Mouse (Mus musculus): Measurements from ENCODE around the gene Utrn.

Gene Utrn

DNA sequence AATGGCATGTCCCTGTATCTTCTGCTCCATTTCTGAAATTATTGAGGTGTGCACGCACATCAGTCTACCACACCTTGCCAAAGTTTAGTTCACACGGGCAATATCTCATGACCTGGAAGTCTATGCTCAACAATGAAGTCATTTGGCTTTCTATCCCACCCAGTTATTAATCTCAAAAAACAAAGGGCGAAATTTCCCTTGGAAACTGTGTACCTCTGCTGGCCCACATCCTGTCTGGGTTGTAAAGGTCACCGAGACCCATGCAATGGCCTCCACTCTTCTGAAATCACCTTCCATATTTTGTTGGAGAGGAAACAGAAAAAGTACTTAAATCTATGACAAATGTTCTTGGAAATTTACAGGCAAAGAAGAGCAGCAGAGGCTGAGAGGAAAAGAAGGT is 70.9 kb downstream of the Utrn start:
- in situ Hi-C loops (cut with MboI): no loop called here

DNA sequence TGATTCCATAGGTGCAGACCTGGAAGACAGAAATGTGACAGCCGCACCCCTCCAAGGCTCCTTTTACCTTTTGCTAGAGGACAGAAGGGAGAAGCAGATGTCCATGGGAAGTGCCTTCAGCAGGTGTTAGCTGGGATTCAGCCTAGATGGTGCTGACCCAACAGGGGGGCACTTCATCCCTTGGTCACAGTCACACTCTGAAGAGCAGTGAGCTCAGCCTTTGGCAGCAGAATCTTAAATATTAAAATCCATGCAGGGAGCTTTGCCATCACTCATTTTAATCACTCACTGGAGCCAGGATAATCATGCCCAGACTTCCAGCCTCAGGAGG is 72.7 kb downstream of the Utrn start:
- in situ Hi-C loops (cut with MboI): no loop called here

DNA sequence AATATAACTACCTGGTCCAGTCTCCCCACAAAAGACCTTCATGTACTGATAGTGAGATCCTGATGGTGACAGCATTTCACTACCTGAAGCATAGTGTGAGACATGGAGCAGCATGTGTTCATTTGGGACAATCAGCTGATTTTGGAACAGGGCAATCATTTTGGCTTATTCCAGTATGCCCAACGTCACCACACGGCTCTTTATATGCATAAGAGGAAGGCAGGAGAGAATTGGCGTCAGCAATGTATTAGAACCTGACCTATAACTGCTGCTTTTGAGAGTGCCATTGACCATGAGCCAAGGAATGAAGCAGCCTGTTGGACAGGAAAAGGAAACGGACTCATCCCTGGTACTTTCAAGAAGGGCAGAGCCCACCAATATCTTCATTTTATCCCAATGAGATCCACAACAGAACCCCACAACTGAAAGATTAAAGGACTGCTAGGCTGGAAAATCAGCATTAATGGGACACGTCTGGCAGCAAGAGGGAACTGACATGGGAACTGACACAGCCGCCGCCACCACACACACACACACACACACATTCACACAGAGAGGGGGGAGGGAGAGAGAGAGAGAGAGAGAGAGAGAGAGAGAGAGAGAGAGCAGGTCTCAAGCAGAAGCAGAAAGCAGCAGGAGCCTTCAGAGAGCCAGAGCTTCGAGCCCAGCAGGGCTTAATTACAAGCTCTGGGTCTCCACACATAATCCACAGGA is 73.2 kb downstream of the Utrn start:
- in situ Hi-C loops (cut with MboI): no loop called here

DNA sequence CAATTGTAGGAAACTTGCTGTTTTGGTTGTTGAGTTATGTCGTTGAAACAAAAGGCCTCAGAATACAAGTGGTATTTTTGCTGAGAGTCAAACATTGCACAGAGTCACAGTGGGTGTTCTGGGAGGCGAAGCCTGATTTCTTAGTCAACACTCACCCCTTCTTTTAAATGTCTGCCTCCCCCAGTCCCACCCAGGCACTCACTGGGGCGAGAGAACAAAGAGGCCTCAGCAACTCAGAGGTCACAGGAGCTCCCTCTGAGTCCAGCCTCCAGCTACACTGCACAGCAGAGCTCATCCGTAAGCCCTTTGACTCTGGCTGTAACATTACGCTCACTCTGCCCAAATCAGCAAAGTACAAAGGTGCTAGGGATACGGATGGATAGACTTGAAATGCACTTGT is 77.1 kb downstream of the Utrn start:
- in situ Hi-C loops (cut with MboI): no loop called here

DNA sequence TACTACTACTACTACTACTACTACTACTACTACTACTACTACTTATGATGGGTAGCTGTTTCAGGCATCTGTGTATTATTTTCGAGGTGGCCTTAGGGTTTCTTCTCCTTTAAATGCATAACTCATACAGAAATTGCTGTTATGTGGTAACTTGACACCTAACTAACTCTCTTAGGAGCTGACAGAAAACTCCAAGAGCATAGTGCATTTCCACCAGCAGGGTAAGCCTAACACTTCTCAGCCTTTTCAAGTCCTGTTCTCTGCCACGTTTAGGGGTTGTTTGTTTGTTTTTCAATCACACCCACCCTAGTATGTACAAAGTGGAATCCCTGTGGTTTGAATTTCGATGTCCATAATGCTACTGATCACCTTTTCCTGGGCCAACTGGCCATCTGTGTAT is 78.3 kb downstream of the Utrn start:
- in situ Hi-C loops (cut with MboI): no loop called here

DNA sequence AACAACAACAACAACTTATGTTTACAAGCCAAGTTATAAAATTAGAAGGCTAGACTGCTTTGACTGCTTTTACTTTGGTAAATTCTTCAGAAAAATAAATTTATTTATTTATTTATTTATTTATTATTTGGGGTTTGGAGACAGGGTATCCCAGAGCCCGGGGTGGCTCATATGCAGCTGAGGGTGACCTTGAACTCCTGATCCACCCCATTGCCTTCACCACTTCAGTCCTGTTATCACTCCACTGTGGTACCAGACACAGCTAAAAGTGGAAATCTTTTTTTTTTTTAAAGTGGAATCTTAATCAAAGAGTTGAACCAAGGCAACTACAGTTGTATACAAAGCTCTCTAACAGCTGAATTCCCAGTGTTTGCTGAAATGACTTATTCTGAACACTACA is 80.6 kb downstream of the Utrn start:
- in situ Hi-C loops (cut with MboI): no loop called here

DNA sequence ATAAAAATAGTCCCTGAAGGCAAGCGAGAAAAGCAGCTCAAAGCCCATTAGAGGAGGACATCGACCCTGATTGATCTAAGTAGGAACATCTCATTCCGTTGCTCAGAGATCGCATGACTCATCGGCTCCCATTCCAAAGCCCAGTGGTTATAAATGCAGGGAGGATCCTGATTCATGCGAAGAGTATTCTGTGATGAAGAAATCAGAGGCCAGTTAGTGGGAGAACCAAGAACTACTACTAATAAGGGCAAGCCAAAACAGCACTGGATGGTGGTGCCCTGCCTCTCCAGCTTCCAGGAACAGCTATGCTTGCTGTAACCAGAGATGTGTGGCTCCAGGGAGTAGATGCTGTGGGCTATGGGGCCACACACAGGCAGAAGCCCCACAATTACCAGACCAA is 81.2 kb downstream of the Utrn start:
- in situ Hi-C loops (cut with MboI): no loop called here

DNA sequence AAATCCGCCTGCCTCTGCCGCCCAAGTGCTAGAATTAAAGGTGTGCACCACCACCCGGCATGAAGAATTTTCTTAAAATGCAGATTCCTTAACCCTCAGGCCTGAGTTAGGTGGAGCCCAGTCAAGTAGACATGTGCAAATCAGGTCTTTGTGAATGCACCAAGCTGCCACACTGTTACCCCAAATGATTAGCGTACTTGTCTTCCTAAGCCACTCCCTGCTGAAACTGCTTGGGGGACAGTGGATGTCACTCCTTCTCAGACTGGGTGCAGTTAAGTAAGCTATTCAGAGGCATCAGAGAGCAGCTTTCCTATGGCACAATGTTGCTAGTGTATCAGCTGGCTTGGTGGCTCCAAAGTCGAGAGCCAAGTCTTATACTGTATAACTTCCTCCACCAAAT is 83.9 kb downstream of the Utrn start:
- in situ Hi-C loops (cut with MboI): no loop called here

DNA sequence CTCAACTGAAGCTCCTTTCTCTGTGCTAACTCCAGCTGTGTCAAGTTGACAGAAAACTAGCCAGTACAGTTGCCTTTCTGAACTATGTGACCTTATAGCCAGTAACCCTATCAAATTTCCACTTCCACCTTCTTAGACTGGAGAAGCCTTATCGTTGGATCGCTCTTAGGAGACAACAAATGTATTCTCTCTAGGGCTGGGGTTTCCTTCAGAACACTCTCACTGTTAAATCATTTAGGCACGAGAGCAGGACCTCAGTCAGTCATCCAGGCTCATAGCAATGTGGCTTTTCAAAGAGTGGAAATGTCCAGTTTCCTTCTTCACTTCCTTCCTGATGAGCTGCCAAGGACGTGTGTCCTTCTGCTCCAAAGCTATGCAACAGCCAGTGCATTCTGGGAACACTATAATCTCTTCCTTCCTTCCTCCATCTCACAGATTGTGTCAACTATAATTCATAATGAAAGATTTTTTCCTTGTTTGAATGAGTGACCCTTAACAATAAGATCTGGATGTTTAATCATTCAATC is 87.7 kb downstream of the Utrn start:
- in situ Hi-C loops (cut with MboI): no loop called here

DNA sequence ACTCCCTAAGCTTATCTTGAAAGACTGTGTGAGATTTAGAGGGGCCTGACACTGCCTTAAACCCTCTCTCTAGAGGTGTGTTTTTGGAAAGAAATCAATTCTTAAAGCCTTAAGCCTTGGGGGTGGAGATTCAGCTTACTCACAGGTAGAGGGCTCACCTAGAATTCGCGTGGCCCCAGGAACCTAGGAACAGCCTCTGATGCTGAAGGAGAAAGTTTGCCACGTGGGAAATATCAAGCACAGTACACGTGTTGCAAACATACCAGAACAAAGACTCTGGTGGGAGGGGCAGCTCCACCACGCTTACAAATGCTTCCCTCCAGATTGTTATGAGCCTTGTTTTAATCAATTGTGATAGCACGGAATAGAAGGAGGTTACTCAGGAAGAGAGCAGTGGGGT is 96.0 kb downstream of the Utrn start:
- in situ Hi-C loops (cut with MboI): no loop called here

DNA sequence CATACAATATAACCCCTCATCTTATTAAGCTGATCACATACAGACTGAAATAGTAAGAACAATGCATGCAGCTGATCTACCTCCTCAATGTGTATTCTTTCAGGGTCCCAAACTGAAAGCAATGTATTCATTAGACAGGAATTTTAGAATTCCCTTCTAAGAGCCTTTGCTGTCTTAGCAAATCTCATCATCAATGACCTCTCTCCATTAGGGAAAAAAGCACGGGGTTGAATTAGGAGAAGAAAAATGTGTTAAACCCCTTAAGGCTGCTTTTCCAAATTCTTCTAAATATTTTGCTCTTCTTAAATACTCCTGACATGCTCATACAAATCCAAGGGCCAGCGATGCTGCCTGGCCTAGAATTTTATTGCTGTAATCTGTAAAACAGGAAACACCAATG is 97.7 kb downstream of the Utrn start:
- in situ Hi-C loops (cut with MboI): no loop called here

DNA sequence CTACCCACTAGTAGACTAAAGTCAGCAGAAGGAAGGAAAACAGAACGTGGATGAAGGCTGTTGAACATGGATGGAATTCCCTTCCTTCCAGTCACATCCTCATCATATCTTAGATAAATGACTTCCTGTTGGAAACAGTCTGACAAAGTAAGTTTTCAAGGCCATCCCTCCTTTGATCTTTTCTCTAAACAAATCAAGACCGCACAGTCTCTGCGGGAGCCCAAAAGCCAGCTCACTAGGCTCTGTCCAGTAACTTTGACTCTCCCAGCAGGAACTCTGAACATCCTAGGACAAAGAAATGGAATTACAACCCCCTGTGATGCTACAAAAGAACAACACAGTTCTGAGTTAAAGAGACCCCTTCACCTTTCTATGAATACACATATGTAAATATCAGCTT is 106.5 kb downstream of the Utrn start:
- in situ Hi-C loops (cut with MboI): no loop called here

DNA sequence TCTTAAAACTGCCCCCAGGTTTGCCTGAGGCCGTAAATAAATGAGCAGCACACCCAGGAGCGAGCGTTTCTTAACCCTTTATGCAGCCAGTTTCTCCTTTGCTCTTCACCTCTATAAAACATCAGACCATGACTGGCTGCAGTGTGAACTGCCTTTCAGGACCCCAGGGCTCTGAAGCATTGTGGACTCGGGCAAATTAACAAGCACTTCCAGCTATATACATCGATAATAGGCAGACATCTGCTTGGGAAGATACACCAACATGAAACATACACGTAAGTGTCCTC is 110.5 kb downstream of the Utrn start:
- in situ Hi-C loops (cut with MboI): no loop called here

DNA sequence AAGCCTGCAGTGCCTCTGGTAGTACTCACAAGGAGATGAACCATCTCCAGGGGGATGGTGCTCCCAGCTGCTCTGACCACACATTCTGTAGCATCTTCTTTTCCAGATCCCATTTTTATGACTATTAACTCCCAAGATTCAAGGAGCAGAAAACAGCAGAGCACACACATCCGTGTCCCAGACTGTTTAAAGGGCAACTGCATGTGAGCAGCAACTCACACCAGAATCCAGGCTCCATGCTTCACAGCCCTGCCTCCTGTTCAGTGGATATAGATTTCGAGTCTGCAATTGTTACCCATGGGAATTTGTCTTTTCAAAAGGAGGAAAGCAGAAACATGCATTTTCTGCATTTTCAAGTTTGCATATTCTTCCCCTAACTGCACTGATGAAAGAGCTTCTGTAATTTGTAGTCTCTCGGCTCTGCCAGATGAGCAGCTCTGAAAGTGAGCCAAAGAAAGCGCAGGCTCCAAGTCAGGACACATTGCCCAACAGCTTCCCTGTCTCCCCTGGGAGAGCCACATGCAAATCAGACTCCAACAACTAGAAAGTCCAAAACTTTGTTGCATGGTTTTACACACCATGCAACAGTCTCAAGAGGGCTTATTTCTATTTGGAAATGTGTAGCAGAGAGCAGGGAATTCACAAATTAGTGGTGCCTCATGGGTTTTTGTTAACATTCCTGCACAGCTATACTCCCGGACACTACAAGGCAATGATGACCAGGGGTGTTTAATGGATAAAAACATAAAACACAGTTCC is 111.0 kb downstream of the Utrn start:
- in situ Hi-C loops (cut with MboI): no loop called here

DNA sequence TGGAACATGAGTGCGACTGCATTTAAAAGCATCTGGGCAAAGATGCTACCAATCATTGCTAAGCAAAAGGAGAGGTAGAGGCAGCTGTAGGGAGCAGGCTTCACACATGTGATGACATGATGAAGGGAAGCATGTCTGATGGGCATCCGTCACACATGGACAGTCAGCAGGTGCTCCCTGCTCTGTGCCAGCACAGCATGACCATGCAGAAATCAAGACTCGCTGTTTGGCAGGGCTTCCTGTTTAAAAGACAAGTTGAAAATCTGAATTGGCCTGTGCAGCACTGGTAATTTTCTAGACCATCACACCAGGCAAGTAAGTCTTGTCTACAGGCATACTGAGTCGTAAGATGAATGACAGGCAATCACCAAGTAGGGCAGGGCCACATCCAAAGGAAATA is 112.5 kb downstream of the Utrn start:
- in situ Hi-C loops (cut with MboI): no loop called here

DNA sequence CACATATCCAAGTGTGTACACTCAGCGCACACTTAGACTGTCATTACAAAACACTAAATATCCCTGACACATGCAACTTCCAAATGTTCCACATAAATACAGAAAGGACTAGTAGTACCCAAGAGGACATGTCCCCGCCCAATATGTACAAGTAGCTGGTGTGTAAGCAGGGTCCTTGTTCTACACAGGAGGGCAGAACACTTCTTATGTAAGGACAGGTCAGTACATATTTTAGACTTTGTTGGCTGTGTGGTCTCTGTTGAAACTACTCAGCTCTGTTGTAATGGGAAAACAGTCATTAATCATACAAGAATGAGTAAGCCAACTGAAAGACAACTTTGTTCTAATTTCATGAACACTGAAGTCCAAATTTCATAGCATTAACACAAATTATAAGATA is 114.3 kb downstream of the Utrn start:
- in situ Hi-C loops (cut with MboI): no loop called here

DNA sequence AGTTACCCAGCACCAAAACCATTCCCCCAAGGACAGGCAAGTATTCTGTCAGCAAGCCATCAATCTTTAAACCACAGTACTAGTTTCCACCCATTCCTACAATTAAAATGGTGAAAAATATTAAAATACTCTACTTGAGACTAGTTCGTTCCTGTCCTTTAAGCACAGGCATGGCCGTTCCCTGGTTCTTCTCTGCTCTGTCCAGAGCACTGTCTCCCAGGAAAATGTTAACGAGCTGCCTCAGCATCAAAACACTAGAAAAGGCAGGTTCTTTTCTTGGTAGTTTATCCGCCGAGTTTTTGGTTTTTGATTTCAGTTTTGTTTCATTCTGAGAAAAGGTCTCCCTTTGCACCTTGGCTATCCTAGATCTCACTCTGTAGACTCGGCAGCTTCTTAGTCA is 115.0 kb downstream of the Utrn start:
- in situ Hi-C loops (cut with MboI): no loop called here

DNA sequence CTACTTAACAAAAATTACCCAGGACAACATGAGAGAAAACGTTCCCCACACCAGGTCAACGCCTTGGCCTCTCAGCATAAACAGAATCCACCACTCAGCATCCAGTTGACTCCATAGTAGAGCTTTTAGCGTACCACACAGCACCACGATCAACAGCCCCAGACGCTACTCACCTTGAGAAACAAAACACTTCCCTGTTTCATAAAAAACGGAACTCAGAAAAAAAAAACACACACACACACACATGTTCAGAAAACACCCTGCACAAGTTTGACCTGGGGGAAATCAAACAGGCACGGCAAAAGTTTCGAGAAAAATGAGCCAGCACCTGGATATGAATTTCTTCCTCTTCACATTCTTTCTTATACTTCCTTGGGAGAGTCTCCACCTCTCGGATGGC is 125.4 kb downstream of the Utrn start:
- in situ Hi-C loops (cut with MboI): no loop called here

DNA sequence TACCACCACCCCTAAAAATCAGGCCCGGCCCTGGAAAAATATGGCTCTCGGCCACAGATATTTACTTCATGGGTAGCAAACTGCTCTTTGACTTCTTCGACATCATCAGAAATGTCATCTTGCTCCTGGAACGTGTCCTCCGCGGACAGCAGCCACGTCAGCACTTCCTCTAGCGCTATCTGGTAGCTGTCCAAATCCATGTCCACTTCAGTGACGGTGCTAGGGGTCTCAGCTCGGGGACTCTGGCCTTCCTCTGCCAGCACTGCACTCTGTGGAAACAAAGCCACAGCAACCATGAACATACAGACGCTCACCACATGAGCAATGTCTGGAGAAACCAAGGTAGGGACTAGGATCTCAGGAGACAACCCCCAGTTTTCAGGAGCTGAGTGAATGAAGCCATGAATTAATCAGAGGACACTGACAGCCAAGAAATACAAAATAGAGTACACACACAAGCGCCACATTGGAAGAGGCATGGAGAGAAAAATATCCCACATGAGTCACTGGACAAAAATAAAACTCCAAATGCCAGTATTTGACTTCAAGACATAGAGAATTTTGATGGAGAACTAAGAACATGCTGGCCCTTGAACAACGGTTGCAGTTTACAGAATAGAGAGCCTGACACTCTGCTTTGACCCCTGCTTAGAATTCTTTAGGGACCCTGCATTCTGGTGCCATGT is 129.7 kb downstream of the Utrn start:
- in situ Hi-C loops (cut with MboI): no loop called here

DNA sequence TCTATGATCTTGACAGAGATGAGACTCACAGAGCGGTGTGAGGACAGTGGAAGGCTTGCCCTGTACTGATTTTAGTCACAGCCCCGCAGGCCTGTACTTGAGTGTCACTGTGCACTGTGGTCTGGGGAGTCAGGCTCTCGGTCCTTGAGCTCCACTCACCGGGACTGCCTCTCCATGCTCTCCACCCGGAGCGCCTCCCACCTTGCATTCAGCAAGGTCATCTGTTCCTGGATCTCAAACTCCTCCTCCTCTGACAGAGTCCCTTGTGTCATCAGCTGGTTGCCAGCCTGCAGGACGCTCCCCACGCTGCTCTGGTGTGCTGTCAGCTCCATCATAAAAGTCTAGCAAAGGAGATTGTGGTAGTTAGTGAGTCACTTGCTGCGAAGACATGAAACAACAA is 131.2 kb downstream of the Utrn start:
- in situ Hi-C loops (cut with MboI): no loop called here

DNA sequence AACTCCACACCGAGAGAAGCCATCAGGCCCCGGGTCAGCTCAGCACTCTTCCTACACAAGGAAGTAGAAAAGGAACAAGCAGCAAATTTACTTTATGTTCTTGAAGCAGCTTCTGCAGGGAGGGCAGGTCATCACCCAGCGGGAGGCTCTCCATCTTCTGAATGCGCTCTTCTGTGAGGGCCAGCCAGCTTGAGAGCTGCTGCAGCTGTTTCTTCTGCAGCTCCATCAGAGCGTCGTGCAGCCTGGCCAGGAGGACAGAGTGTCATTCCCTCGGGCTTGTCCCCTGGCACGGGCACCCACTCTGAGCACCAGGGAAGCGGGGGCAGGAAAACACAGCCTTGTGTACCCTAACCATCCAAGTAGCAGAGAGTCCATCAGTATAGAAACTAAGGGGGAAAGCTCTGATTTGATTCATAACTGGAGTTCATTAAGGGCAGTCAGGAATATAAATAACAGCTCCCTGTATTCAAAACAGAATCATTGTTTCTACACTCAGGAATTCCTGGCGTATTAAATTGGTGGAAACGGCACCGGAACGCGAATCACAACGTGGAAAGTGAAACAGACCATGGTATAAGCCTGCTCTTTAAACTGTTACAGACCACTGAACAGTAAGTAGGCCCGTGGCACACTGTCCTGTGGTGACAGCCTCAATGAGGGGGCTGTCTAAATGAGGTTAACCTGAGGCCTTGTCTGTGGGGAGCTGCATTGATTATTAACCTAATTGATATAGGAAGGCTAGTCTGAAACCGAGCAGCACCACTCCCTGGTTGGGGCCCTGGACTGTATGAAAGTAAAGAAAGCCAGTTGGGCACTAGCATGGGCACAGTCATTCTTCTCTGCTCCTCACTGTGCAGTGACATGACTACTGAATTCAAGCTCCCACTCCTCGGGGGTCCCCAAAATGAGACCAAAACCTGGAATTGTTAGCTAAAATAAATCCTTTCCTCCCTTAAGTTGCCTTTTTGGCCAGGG is 132.0 kb downstream of the Utrn start:
- in situ Hi-C loops (cut with MboI): no loop called here

DNA sequence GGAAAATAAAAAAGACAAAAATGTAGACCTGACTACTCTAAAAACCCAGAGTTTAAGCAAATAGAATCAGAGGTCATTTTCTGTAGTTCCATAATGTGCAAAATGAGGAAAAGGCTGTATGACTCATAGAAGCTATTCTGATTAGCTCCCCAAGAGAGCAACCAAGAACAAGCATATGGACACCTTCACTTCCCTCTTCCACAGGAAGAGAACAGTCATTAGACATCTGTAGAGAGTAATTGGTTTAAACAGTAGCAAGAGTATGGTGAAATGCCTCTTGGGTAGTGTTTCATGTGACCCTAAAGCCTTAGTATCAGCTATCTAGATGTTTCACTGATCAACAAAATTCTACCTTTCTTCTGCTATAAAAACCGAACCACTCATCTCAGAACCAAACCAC is 133.5 kb downstream of the Utrn start:
- in situ Hi-C loops (cut with MboI): no loop called here
